Mouse (Mus musculus) ES-Bruce4 (cell line): ENCODE results near the gene Cmc2.

Source experiments
- CTCF ChIP-seq: IDR thresholded peaks from one replicate; pipeline ENCODE4 v1.8.1; 2011; ENCODE audit warnings: low read depth, low read length
- EP300 ChIP-seq: IDR thresholded peaks from 2 replicates; pipeline ENCODE4 v1.6.1; 2011; ENCODE audit warnings: low read depth, low read length; ENCODE audit not compliant: insufficient read depth

DNA sequence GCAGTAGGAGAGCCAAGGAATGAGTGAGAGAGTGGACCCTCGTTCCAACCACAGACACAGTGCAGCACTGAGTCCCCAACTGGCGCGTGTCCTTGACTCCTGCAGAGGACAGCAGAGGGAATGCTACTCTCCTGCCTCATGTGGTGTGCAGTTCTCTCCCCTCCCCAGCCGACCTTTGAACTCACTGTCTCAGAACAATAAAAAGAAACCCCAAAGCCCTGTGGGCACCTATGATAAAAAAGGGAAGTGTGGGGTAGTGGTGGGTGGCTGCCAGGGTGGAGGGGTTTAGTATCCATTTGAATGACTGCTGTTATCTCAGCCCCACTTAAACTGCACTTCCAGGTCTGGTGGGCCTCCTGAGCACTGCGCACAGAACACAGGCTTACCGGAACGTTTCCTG lies 26.3 kb upstream of the Cmc2 start:
- 0 out of 2 replicates have a peak, but pooled peaks have one; percentile 12 for TF ChIP-seq EP300
- TF ChIP-seq CTCF: no peak
